Mouse (Mus musculus) lung, embryonic 15.5 days (tissue): ENCODE results near the gene Il13. TPM values are rescaled to one million over a fixed set of nuclear protein-coding genes. Genes with fewer than 3 reads are reported as not detected.

Source experiments
- polyA plus RNA-seq: library from polyadenylated mRNA; unstranded; fragments of >200 nt; fragmentation: Nextera tagmentation; extraction: Ambion mirVana; gene quantifications from 2 replicates; pipeline ENCODE4 v1.2.1, GENCODE M21; 2015

The Il13 gene
- polyA plus RNA-seq, 1 experiment from 2014 or later = 0.12 TPM

Other genes starting within 250 kb of the Il13 start
- 0.34 TPM in 1 of 2 replicates, not detected in the other for gene Leap2, start 211.5 kb downstream of the Il13 start, polyA plus RNA-seq
- 468 and 484 TPM in 2 replicates for gene Uqcrq, start 203.9 kb downstream of the Il13 start, polyA plus RNA-seq
- 1.7 TPM in 2 replicates for gene Gdf9, start 203.7 kb downstream of the Il13 start, polyA plus RNA-seq
- not detected in 2 replicates for gene Gm10447, start 177.6 kb downstream of the Il13 start, polyA plus RNA-seq
- gene Shroom1, start 177.5 kb downstream of the Il13 start, polyA plus RNA-seq = 1.8 and 2.4 TPM in 2 replicates
- gene Gm9837, start 164.2 kb downstream of the Il13 start, polyA plus RNA-seq = not detected in 2 replicates
- gene Gm9945, start 154.5 kb downstream of the Il13 start, polyA plus RNA-seq = not detected in 2 replicates
- gene Sowaha, start 154.4 kb downstream of the Il13 start, polyA plus RNA-seq = 0.06 and 0.24 TPM in 2 replicates
- gene Sept8, start 115.4 kb downstream of the Il13 start, polyA plus RNA-seq = 24.3 and 25.1 TPM in 2 replicates
- gene Kif3a, start 67.3 kb downstream of the Il13 start, polyA plus RNA-seq = 61.6 and 65.7 TPM in 2 replicates
- 1.2 TPM in 2 replicates for gene Il4, start 16.0 kb downstream of the Il13 start, polyA plus RNA-seq
- gene Rad50, start 72.6 kb upstream of the Il13 start, polyA plus RNA-seq = 33.4 and 33.5 TPM in 2 replicates
- 0.15 TPM in 1 of 2 replicates, not detected in the other for gene Il5, start 86.1 kb upstream of the Il13 start, polyA plus RNA-seq
- gene Irf1, start 135.3 kb upstream of the Il13 start, polyA plus RNA-seq = 24.8 and 28.7 TPM in 2 replicates
- 0.22 and 0.36 TPM in 2 replicates for gene Gm17334, start 138.5 kb upstream of the Il13 start, polyA plus RNA-seq
- gene Gm12216, start 224.6 kb upstream of the Il13 start, polyA plus RNA-seq = 1.0 and 2.5 TPM in 2 replicates